Mouse (Mus musculus): ENCODE data around the gene Crnkl1.

The Crnkl1 gene

DNA sequence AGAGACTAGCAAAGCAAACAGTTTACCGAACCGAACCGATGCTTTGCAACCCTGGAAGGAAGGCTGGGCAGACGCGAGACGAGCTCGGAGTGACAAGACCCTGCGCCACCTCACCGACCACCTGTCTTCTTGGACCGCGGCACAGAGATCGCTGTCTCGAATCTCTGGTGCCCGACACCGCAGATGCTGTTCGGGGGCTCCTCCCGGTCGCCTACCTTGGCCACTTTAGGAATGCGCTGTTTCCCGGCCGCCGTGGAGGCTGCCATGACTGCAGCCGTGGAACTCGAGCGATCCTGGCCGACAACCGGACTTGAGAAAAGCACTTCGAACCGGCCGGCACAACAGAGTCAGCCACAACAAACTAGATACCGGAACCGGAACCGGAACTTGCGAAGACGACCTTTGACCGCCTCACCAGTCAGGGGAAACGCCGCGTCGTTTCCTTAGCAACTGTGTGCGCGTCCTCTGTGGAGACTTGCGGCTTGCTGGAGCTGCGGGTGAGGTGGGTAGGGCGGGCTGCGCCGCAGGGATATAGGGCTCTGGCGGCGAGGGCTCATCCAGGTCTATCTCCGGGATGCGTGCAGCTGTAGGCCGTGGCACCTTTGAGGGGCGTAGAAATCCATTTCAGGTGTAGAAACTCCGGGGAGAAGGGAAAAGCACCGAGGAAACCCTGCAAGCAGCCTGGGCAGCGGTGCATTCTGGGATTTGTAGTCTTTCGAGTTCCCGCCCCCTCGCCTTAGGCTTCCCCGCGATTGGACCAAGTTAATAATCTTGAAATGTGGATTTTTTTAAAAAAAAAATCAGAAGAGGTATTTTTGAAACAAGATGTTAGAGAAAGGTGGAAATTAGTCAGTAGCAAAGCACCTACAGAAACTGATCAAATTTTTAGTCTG lies at the start of gene Crnkl1, which contains the start of gene Cfap61:
Gene Crnkl1 (minus strand): TSS at position 676 of the 893 bp plus-strand sequence.
Gene Cfap61 (plus strand): TSS at position 446 of the 893 bp plus-strand sequence.
- peak; percentile 94 to 96 for DNase-seq

- no peak for DNase-seq
Observed at GRCm38 (mm10) chr2:145982317-145983045, 47.7 kb upstream of the Crnkl1 start.

DNA sequence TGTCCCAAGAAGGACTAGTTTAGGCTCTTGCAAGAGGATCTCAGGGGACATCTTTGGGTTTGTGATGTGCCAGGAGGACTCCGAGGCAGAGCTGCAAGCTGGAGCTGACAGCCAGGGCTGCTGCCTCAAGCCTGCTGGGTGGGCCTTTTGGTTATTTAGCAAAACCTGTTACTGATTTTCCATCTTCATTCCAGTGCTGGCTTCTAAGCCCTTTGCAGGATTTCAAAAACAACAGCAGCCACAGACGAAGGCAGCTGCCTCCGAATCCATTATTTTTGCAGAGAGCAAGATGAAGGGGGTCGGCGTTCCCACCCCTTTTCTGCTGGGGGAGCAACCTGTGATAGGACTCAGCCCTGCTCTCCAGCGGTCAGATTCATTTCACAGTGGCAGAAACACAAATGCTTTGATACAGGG lies 46.9 kb upstream of the Crnkl1 start:
- DNase-seq = peak; percentile 42 to 46

DNA sequence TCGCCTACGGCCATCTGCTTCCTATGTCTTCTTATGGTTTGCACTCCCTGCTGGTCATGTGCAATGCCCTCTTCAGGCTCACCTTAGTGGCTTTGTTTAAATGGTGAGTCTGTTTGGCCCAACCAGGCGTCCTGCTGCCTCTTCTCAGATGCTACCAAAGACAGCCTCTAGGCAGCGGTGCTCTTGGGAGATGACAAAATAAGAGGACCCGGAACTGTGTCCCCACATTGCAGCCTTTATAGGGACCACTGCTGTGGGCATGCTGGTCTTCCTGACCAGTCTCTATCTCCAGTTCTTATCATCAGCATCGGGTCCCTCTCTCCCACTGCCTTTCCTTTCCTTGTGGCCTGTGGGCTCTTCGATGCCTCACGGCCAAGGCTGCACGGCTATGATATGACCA lies 46.1 kb upstream of the Crnkl1 start:
- DNase-seq = peak in 1 of 2 experiments; percentile 26

DNA sequence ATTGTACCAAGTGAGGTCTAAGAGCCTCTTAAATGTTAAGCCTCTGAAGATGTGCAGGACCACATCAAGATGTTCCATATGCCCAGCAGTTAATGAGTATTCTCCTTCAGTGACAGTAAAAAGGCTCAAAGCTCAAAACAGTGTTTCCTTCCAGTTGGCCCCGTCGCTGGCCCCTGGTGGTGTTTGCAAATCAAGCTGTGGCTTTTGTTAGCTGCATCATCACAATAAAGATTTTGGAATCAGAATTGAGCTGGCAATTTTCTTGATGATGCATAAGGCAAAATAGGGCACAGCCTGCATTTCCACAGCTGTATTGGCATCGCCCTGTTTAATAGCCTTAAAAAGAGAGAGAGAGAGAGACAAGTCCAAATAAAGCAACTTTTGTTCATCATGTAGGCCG lies 44.8 kb upstream of the Crnkl1 start:
- DNase-seq = no peak

DNA sequence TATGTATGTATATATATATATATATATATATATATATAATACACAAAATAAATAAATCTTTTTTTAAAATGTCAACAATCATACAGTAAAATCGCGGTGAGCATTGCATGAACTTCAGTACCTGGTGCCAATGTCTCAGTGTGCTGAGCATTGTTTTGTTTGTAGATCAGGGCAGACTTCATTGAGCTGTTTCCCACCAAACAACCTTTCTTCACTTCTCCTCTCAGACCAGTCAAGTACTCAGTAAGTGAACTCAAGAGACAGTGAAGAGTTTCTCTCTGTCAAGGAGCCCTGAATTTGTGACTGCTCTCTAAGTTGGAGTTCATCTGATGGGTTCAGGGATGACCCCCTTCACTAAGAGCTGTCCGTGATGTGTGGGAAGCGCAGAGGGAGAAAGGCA lies 37.8 kb upstream of the Crnkl1 start:
- no peak for DNase-seq

DNA sequence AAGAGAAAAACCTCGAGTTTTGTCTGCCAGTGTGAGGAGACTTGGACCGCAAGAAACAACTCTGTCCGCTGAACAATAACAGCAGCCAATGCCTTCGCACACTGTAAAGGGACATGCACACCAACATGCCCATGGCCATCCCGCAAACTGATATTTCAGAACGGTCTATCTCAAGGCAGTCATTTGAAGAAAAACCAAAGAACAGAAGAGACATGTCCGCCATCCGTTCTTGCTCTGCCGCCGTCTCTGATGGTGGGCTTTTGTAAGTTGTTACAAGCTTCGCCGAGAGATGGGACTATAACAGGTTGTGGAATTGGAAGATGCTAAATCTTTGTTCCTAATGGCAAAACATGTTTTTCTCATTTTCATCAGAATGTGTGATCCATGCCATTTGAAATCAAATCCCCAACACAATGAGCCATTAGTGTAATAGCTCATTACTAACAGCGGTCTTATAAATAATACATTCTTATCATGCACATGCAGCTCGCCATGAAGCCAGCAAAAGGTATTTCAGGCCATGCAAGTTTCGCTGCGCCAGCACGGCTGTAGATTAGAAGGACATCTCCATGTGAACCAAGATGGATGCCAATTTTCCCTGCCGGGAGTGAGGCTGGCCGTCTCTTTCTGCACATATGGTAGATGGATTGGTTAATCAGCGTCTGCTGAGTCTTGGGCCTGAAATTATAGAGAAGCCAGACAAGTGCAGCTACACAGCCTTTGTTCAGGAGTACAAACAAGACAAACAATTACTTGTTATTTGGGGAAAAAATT lies 36.6 kb upstream of the Crnkl1 start:
- DNase-seq = peak; percentile 88 to 95

- peak; percentile 92 to 97 for DNase-seq
Observed at GRCm38 (mm10) chr2:145970751-145971150, 35.9 kb upstream of the Crnkl1 start.

GRCm38 (mm10) chr2:145961861-145962260 lies 27.0 kb upstream of the Crnkl1 start:
- peak; percentile 64 to 67 for DNase-seq

GRCm38 (mm10) chr2:145958551-145958950 lies 23.7 kb upstream of the Crnkl1 start:
- no peak for DNase-seq

DNA sequence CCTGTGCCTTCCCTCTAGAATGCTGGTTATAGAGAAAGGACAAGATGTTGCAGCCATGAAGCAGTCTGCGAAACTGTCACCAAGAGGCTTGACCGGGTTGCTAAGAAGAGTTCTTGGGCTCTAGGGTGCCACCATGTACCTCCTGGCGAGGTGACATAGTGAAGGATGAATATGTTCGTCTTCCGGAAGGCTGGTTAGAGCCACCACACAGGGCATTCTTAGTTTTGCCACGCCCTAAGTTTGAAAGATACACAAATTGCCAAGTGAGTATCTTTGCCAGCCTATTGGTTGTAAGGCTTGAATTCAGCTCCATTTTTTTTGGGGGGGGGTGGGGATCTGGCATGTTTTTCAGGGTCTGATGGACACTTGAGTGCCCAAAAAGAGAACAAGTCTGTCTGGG lies 23.3 kb upstream of the Crnkl1 start:
- DNase-seq = no peak

- peak in 1 of 2 experiments; percentile 46 for DNase-seq
Observed at GRCm38 (mm10) chr2:145957450-145957849, 22.6 kb upstream of the Crnkl1 start.

- no peak for DNase-seq
Observed at GRCm38 (mm10) chr2:145956318-145956717, 21.5 kb upstream of the Crnkl1 start.

DNA sequence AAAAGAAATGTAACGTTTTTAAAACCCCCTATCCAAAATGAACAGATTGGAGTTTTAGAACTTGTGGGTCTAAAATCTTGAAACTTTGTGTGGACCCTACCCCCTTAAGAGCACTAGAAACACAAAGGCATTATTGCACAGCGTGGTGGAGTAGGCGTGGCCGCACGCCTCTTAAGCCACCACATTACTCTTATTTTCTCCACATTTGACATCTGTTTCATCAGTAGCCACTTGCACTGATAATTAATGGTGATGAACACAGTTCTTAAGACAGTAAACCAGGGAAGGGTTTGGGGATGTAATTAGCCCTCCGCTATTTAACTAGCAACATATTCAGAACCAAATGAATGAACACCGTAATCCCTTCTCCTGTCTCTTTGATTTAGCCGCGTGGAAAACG lies 21.0 kb upstream of the Crnkl1 start:
- no peak for DNase-seq

DNA sequence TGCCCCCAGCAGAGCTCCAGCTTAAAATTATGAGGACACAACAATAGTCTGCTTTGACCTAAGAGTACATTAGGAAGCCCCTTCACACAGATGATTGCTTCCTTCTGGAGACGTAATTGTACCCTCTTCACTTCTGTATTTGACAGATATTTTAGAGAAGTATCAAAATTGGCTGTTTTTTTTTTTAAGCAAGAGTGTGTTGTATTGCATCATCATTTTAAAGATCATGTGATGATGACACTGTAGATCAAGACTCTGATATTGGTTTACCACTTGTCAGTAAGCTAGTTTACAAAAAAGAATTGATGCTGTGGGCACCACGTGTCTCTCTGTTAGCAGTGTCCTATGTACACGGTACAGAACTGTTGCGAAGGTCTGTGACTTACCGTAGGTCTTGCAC lies 17.9 kb upstream of the Crnkl1 start:
- DNase-seq = no peak

- no peak for DNase-seq
Observed at GRCm38 (mm10) chr2:145950239-145950638, 15.4 kb upstream of the Crnkl1 start.

GRCm38 (mm10) chr2:145949475-145950068 lies 14.8 kb upstream of the Crnkl1 start:
- DNase-seq = no peak

- no peak for DNase-seq
Observed at GRCm38 (mm10) chr2:145948402-145948954, 13.7 kb upstream of the Crnkl1 start.

GRCm38 (mm10) chr2:145944286-145944685 lies 9.5 kb upstream of the Crnkl1 start:
- no peak for DNase-seq

DNA sequence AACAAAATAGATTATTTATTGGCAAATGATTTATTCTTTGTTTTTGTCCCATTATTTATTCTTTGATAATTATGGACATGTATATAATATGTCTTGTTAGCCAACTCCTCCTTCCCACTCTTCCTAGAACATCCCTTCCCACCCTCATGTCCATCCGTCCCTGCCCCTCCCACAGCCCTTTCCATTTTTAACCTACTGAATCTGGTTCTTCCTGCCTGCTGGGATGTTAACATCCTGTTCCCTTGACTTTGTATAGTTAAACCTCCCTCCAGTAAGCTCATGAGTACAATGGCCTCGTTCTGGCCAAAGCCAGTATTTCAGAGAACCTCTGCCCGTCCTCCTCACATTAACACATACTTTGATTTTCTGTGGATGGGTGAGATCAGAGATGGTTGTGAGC lies 6.6 kb upstream of the Crnkl1 start:
- no peak for DNase-seq

DNA sequence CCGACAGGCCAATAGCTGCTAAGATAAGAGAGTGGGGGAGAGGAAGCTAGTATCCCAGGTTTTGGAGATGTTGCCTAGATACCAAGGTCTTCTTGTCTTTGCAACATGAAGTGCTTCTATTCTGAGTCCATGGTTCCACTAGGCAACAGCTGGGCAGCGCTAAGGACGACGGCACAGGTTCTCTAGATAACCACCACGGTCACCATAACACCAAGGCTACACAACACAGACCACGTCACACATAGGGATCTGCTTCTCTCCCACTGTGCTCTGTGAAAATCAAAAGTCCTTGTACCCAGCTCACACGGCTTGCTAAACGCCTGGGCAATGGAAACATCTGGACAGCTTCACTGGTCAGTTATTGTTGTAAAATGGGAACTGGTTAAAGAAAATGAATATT lies 2.2 kb upstream of the Crnkl1 start:
- no peak for DNase-seq

DNA sequence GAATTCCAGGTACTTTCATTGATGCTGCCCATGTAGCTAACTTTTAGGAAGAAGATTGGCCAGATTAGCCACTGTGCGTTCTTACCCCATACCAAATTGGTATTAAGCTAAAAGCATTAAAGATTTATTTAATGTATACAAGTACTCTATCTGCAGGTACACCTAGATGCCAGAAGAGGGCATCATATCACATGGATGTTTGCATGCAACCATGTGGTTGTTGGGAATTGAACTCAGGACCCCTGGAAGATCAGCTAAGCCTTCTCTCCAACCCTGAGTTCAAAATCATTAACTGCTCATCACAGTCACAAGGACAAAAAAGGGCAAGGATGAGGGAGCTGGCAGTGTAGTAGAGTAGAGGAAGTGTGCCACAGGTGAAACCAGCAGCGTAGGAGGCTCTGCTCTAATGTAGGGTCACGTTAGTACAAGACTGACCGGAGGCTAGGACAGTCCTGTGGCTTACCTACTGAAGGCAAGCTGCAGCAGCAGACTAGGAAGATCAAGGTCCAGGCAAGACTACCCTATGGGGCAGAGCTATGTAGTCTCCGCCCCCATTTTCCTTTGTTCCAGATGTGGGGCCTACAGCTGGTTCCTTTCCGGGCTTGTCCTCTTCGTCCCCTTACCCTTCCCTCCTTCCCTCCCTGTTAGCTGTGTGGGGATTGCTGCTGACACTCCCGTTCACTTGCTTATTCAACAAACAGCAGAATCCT lies 13.7 kb downstream of the Crnkl1 start:
- DNase-seq = no peak

Data from cerebellum, postnatal 14 days (tissue).